Mouse (Mus musculus) kidney, postnatal 36 days (tissue): ENCODE results near the gene Ppargc1a.

ENCODE experiments used
- DNase-seq, 2 experiments: peaks; one replicate each; pipeline ENCODE4 v3.0.0; 2021 to 2022; ENCODE audit warnings: mixed read lengths in 2 of 2

The Ppargc1a gene

DNA sequence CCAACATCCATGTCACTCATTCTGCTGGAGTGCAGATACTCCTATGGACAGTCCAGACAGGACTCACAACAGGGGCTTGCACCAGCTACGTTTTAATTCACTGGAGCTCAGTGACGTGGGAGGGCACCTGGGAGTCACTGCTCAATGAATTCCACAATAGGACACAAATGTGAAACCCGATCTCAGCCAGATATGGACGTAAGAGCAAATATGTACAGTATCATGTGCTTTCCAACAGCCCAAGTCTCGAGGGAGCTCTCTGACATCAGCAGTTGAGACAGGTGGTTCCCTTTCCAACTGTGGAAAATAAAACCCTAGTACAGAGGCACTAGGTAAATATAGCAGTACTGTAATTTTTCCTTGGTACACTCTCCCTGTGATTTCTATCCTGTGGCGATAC, at the start of gene Ppargc1a:
TSS of gene Ppargc1a (minus strand) at position 68 of the 400 bp plus-strand sequence.
- DNase-seq: no peak

- peak; percentile 5 to 15 for DNase-seq
Observed at GRCm38 (mm10) chr5:51616877-51617276, 49.4 kb upstream of the Ppargc1a start.

- DNase-seq: no peak
Observed at GRCm38 (mm10) chr5:51612049-51612448, 44.5 kb upstream of the Ppargc1a start.

GRCm38 (mm10) chr5:51607686-51608480, 40.4 kb upstream of the Ppargc1a start:
- DNase-seq: peak; percentile 38 to 57

DNA sequence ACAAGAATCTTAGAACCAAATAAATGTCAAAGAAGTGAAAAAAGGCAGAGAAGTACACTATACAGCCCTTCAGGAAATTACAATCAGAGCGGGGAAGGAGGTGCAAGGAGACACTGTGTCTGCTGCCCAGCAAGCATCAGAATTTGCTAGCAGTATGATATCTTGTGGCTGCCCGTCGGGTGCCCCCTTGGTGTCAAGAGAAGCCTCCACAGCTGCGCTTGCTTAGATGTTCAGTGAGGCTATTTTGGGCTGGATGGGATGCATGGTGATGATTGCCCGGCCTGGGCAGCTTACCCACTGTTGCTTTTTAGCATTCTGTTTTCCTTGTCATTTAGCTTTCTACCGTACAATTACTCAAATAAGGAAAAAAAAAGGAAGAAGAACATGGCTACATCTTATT, 32.0 kb upstream of the Ppargc1a start:
- DNase-seq: no peak

GRCm38 (mm10) chr5:51595644-51596043, 28.1 kb upstream of the Ppargc1a start:
- peak; percentile 29 to 37 for DNase-seq

DNA sequence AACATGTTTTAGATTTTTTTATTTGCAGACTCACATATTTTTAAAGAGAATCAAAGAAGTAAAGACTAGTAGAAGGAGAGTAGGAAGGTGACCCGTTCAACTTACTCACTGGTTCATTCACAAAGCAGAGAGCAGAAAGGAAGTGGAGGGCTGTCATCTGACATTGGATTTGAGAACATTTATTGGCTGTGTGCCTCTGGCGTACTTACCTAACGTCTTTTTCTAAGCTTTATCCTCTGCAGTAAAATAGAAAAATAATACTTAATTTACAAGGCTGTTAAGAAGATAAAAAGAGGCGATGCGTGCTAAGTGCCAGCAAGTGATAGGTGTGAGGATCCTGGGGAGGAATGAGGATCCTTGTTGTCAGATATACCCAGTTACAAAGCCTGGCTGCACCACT, 24.7 kb upstream of the Ppargc1a start:
- DNase-seq: peak in 1 of 2 experiments; percentile 24

DNA sequence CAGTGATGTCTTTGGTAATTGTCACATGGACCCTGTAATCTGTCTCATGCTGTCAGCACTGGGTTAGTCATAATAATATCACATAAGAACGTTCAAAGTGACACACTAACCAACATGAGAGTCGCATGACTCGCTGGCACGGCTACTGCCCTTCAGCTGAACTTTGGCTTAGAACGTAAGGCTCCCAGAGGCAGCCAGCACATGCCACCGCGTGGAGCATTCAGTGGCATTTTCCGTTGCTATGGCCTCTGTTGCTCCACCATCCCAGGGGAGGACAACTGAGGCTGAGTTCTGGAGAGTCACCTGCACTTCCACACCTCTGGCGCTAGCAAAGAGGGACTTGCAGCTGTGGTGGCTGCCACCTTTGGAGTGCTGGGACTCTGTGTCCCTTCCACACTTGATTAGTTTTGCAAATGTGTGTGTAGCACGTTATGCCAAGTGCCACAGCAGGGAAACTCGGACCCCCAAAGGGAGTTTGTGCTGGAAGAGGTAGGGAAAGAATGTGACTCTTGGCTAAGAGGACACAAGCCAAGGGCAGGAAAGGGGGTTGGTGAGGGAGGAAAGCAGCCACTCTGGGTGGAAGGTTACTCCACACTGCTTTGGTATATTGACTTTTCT, 24.1 kb upstream of the Ppargc1a start:
- DNase-seq: peak; percentile 81

DNA sequence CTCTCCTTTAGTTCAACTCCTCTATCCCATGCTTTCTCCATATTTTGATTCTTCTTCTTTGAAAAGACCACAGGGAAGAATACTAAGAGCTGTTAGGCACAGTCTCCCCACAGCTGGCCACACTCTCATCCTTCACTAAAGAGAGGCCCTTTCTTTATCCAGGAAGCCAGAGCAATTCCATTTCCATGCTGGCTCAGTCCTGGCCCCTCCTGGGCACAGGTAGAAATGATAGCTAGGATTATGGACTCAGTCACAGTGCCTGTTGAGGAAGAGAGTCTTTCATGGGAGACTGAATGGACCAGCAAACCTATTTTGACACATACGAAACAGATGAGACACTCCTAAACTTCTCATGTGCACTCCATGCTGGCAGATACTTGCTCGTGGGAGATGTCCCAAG, 18.7 kb upstream of the Ppargc1a start:
- peak; percentile 25 to 38 for DNase-seq

DNA sequence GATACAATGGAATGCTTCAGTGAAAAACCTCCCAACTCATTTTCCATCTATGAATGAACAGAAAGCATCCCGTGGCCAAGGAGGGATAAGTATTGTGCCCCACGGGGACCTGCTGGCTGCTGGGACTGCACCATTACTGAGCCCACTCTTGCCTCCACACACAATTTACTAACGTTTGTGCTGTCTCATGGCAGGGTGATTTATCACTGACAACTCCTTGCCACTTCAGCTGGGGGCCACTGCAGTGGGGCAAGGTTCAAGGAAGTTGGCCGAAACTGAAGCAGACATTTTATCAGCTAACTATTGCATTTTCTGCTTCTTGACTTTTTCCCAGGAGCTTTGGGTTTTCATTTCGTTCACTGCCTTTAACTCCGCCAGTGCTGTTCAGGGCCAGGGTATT, 17.5 kb upstream of the Ppargc1a start:
- peak; percentile 45 to 60 for DNase-seq

DNA sequence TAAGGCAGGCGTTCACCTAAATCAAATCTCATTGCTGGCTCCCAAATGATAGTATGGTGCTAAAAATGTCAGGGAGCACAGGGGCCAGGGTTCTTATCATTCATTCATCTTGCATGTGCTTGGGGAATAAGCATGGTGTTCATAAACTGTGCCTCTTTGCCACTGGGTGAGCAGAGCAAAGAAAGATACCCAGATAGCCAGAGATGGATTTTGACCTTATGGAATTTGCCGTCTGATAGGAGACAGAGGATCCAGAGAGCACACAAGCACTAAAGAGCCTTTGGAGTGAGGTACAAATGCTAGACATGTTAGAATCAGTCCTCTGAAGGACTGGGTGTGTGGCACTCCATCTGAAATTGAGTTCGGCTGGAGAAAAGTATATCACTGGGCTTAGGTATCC, 16.7 kb upstream of the Ppargc1a start:
- DNase-seq: no peak

DNA sequence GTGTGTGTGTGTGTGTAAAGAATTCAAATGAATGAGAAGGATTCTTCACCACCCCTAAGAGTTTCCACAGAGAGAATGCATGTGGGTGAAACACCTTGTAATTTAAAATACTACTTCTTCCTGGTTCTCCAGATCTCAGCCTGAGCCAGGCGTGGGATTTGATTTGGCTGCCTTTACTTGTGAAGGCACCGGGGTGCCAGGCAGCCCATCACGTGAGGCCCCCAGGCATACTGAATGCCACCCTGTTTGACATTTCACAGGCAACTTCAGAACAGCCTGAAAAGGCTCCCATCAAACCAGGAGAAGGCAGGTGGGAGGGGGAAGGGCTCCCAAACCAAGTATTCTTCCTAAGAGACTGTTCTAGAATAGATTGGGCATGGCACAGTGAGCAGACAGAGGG, 16.1 kb upstream of the Ppargc1a start:
- DNase-seq: peak; percentile 75 to 77

- DNase-seq: peak; percentile 42 to 46
Observed at GRCm38 (mm10) chr5:51583030-51583429, 15.5 kb upstream of the Ppargc1a start.

- peak; percentile 52 to 71 for DNase-seq
Observed at GRCm38 (mm10) chr5:51582618-51583017, 15.1 kb upstream of the Ppargc1a start.

GRCm38 (mm10) chr5:51577594-51577993, 10.1 kb upstream of the Ppargc1a start:
- DNase-seq: no peak

- no peak for DNase-seq
Observed at GRCm38 (mm10) chr5:51573770-51574169, 6.2 kb upstream of the Ppargc1a start.

GRCm38 (mm10) chr5:51568198-51568690, 718 bp upstream of the Ppargc1a start:
- no peak for DNase-seq

GRCm38 (mm10) chr5:51565672-51566071, 1.9 kb downstream of the Ppargc1a start:
- DNase-seq: no peak

DNA sequence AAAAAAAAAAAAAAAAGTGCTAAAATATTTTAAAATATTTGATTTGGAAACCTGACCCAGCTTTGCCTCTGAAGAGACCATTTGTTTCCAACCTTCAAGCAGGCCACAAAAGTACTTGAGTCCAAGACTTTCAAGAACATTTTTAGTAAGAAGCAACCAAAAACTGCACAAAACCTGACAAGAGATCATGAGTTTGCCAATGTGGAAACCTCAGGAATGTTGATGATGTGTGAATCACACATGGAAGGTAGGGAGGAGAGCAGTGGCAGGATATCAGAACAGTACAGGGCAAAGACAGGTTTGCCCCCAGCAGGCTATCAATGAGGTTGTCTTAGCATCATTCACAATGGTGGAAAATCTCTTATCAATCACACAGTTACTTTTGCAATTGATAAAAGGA, 2.5 kb downstream of the Ppargc1a start:
- DNase-seq: no peak

GRCm38 (mm10) chr5:51563574-51563973, 4.0 kb downstream of the Ppargc1a start:
- no peak for DNase-seq

- DNase-seq: no peak
Observed at GRCm38 (mm10) chr5:51557607-51558278, 9.8 kb downstream of the Ppargc1a start.

DNA sequence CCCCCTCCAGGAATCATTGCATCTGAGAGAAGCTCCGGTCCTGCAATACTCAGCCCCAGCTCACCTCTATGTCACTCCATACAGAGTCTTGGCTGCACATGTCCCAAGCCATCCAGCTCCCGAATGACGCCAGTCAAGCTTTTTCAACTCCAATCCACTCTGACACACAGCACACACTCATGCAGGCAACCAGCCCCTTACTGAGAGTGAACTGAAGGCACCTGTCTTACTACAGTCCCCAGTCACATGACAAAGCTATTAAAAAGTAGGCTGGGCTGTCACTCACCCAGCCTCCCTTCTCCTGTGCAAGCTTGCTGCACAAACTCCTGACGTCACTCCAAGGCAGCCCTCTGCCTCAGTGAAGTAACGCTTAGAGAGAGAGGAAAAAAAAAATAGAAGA, 13.9 kb downstream of the Ppargc1a start:
- DNase-seq: peak; percentile 79 to 88

GRCm38 (mm10) chr5:51553251-51553650, 14.3 kb downstream of the Ppargc1a start:
- DNase-seq: no peak
